Mouse (Mus musculus) kidney, embryonic 16.5 days (tissue): ENCODE results near the gene Gm19345. TPM values are rescaled to one million over a fixed set of nuclear protein-coding genes. Genes with fewer than 3 reads are reported as not detected.

Experiments
- ATAC-seq: fragments of 200-750 bp; cut with Nextera tagmentation; 2 replicates; pipeline ENCODE4 v1.8.0; 2017; ENCODE audit warnings: moderate TSS enrichment; ENCODE audit not compliant: low FRiP score, low TSS enrichment
- H3K27ac ChIP-seq: fragments of 300-500 bp; sonication (generic); 2 replicates; pipeline ENCODE4 v1.5.1; 2014; ENCODE audit warnings: low read length
- H3K27me3 ChIP-seq: fragments of 300-500 bp; sonication (generic); 2 replicates; pipeline ENCODE4 v1.6.1; 2014; ENCODE audit warnings: low read length, control low read depth, mixed read lengths; ENCODE audit not compliant: insufficient read depth
- H3K36me3 ChIP-seq: fragments of 300-500 bp; sonication (generic); 2 replicates; pipeline ENCODE4 v1.6.1; 2014; ENCODE audit warnings: low read length, control low read depth, mixed read lengths; ENCODE audit not compliant: insufficient read depth
- H3K4me1 ChIP-seq: fragments of 300-500 bp; sonication (generic); 2 replicates; pipeline ENCODE4 v1.6.1; 2014; ENCODE audit warnings: low read length, control low read depth, mixed read lengths; ENCODE audit not compliant: insufficient read depth
- H3K4me2 ChIP-seq: fragments of 300-500 bp; sonication (generic); replicated peaks from 2 replicates; pipeline ENCODE4 v1.6.1; 2014; ENCODE audit warnings: low read depth, low read length
- H3K4me3 ChIP-seq: fragments of 300-500 bp; sonication (generic); 2 replicates; pipeline ENCODE4 v1.5.1; 2014; ENCODE audit warnings: mild to moderate bottlenecking, low read length
- H3K9ac ChIP-seq: fragments of 300-500 bp; sonication (generic); replicated peaks from 2 replicates; pipeline ENCODE4 v1.6.1; 2014; ENCODE audit warnings: low read length
- H3K9me3 ChIP-seq: fragments of 300-500 bp; sonication (generic); 2 replicates; pipeline ENCODE4 v1.6.1; 2016; ENCODE audit warnings: low read length, control low read depth
- WGBS: fragments of 180-500 bp; shearing (Covaris S2); extraction: QIAGEN DNeasy Blood & Tissue Kit; methylation state at CpG from one replicate; pipeline ENCODE4 v1.1.7; 2014; 5-methylcytosine and 5-hydroxymethylcytosine counted together
- polyA plus RNA-seq: library from polyadenylated mRNA; unstranded; fragments of >200 nt; fragmentation: Nextera tagmentation; extraction: Ambion mirVana; gene quantifications from 2 replicates; pipeline ENCODE4 v1.2.1, GENCODE M21; 2015

Gene Gm19345
- polyA plus RNA-seq, 1 experiment from 2014 or later: not detected

GRCm38 (mm10) chr7:19817382-19818105, 34.3 kb upstream of the Gm19345 start:
- Histone ChIP-seq H3K36me3 (no peaks in the 10 kb centered on the region), H3K9me3 (peaks cover 4% of the 10 kb centered on the region; the same call in 1 of the 2 replicates), H3K27ac (peak overlapping the region; percentile 49; the same call in 1 of the 2 replicates), H3K27me3 (peaks cover 11% of the 10 kb centered on the region), H3K9ac (peak overlapping the region; percentile 37), H3K4me2 (peak overlapping the region; percentile 65), H3K4me3 (peak overlapping the region; percentile 52), H3K4me1 (peaks cover 32% of the 10 kb centered on the region)
- peak; percentile 69 for ATAC-seq
- WGBS: 9% methylated on average over 15 of the region's 15 CpGs

DNA sequence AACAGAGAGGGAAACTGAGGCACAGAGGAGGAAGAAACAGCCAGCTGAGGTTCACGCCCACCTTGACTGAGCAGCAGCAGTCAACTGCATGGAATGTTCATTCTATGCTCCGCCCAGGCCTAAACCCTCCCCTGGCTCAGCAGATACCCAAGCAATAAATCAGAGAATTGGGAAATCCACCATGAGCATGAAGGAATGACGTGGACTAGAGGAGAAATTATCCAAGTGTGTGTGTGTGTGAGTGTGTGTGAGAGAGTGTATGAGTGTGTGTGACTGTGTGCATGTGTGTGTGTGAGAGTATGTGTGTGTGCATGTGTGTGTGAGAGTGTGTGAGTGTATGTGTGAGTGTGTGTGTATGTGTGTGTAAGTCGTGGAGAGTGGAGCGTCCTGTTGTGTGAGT, 33.4 kb upstream of the Gm19345 start:
- H3K9ac ChIP-seq: no peak overlapping the region
- H3K4me3 ChIP-seq: no peak overlapping the region
- peaks cover 4% of the 10 kb centered on the region; the same call in 1 of the 2 replicates for H3K9me3 ChIP-seq
- H3K36me3 ChIP-seq: no peaks in the 10 kb centered on the region
- no peak for ATAC-seq
- H3K4me1 ChIP-seq: peaks cover 41% of the 10 kb centered on the region
- H3K27ac ChIP-seq: no peak overlapping the region
- H3K4me2 ChIP-seq: no peak overlapping the region
- WGBS: 68% methylated on average over 5 of the region's 5 CpGs
- H3K27me3 ChIP-seq: peaks cover 10% of the 10 kb centered on the region

DNA sequence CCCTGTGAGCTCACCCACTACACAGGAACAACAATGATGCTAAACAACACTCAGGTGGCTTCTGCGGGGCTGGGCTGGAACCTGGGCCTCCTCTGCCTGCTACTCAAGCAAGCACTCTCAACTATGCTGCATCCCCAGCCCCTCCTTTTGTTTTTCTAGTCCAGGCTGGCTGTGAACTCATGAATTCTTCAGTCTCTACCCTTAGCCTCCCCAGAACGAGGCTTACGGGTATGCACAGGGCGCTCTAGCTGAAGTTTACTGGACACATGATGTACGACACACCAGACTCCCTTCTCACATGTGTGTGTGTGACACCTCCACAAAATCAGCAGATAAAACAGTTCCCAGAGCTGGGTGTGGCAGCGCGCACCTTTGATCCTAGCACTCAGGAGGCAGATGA, 32.9 kb upstream of the Gm19345 start:
- H3K27me3 ChIP-seq: peaks cover 10% of the 10 kb centered on the region
- no peak overlapping the region for H3K4me3 ChIP-seq
- no peak overlapping the region for H3K9ac ChIP-seq
- ATAC-seq: no peak
- no peaks in the 10 kb centered on the region for H3K36me3 ChIP-seq
- no peak overlapping the region for H3K27ac ChIP-seq
- H3K9me3 ChIP-seq: peaks cover 4% of the 10 kb centered on the region; the same call in 1 of the 2 replicates
- 80% methylated on average over 7 of the region's 7 CpGs for WGBS
- H3K4me2 ChIP-seq: no peak overlapping the region
- H3K4me1 ChIP-seq: peaks cover 45% of the 10 kb centered on the region

DNA sequence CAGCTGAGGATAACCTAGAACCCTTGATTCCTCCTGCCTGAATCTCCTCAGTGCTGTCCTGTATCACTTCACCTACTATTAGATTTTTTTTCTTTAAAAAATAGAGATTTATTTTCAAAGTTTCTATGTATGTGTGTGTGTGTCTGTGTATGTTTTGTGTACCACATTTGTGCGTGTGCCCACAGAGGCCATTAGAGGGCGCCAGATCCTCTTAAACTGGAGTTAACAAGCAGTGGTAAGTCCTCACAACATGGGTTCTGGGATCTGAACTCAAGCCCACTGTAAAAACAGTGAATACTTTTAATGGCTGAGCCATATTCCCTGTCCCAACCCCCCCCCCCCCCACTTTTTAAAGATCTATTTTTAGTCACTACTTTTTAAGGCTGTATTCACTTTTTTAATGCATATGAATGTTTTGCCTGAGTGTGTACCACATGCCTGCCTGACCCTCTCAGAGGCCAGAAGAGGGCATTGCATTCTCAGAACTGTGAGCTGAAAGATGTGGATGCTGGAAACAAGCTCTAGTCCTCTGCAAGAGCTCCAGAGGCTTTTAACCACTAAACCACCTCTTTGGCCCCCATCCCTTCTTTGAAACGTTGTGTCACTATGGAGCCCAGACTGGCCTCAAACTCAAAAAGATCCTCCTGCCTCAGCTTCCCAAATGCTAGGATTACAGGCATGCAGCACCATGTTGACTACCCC, 31.3 kb upstream of the Gm19345 start:
- peaks cover 4% of the 10 kb centered on the region; the same call in 1 of the 2 replicates for H3K9me3 ChIP-seq
- H3K27me3 ChIP-seq: peaks cover 10% of the 10 kb centered on the region
- no peak overlapping the region for H3K4me2 ChIP-seq
- no peak overlapping the region for H3K9ac ChIP-seq
- no peaks in the 10 kb centered on the region for H3K36me3 ChIP-seq
- no peak overlapping the region for H3K4me3 ChIP-seq
- H3K27ac ChIP-seq: no peak overlapping the region
- no peak for ATAC-seq
- H3K4me1 ChIP-seq: peaks cover 54% of the 10 kb centered on the region
- 66% methylated on average over 3 of the region's 3 CpGs for WGBS

DNA sequence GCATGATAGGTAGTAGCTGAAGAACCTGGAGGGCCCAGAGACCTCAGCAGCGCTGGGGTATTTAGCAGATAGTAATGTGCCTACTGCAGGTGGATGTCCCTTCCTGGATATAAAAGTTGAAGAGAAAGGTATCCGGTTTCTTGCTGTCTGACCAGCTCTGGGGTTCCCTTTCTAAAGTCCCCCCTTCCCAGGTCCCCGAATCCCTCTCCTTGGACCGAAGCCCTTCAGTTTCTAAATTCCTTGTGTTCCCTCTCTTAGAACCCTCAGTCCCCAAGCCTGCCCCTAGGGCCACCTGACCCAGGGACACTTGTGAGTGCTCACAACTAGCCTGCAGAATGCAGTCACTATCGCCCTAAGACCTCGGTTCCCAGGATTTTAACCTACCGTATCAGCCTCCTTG, 30.2 kb upstream of the Gm19345 start:
- no peak overlapping the region for H3K4me3 ChIP-seq
- no peak overlapping the region for H3K9ac ChIP-seq
- peaks cover 46% of the 10 kb centered on the region for H3K4me1 ChIP-seq
- H3K27me3 ChIP-seq: peaks cover 10% of the 10 kb centered on the region
- H3K36me3 ChIP-seq: no peaks in the 10 kb centered on the region
- WGBS: 61% methylated on average over 7 of the region's 7 CpGs
- no peak overlapping the region for H3K27ac ChIP-seq
- H3K4me2 ChIP-seq: no peak overlapping the region
- H3K9me3 ChIP-seq: peaks cover 4% of the 10 kb centered on the region; the same call in 1 of the 2 replicates
- ATAC-seq: no peak

- peak overlapping the region; percentile 66 for H3K9ac ChIP-seq
- H3K4me3 ChIP-seq: peak overlapping the region; percentile 41
- WGBS: 6% methylated on average over 20 of the region's 20 CpGs
These were observed 29.6 kb upstream of the Gm19345 start for GRCm38 (mm10) chr7:19822193-19822592.

GRCm38 (mm10) chr7:19822604-19823058, 29.2 kb upstream of the Gm19345 start, which contains the start of gene Bcl3:
Gene Bcl3 (minus strand): TSS chr7:19822770.
- peak within 1 kb of the TSS; percentile 41 for H3K4me3 ChIP-seq
- ATAC-seq: no peak
- H3K4me2 ChIP-seq: peak within 1 kb of the TSS; percentile 76
- WGBS: 1% methylated on average over 24 of the region's 42 CpGs
- peaks cover 40% of the 10 kb centered on the region for H3K4me1 ChIP-seq
- H3K27ac ChIP-seq: peak within 1 kb of the TSS; percentile 88
- H3K9me3 ChIP-seq: peaks cover 4% of the 10 kb centered on the region; the same call in 1 of the 2 replicates
- peaks cover 10% of the 10 kb centered on the region for H3K27me3 ChIP-seq
- H3K9ac ChIP-seq: peak within 1 kb of the TSS; percentile 66
- H3K36me3 ChIP-seq: no peaks in the 10 kb centered on the region

More at GRCm38 (mm10) chr7:19822193-19822592, 29.6 kb upstream of the Gm19345 start:
- Histone ChIP-seq H3K36me3 (no peaks in the 10 kb centered on the region), H3K9me3 (peaks cover 4% of the 10 kb centered on the region; the same call in 1 of the 2 replicates), H3K4me2 (peak overlapping the region; percentile 76), H3K27ac (no peak overlapping the region), H3K4me1 (peaks cover 45% of the 10 kb centered on the region), H3K27me3 (peaks cover 10% of the 10 kb centered on the region)
- no peak for ATAC-seq

DNA sequence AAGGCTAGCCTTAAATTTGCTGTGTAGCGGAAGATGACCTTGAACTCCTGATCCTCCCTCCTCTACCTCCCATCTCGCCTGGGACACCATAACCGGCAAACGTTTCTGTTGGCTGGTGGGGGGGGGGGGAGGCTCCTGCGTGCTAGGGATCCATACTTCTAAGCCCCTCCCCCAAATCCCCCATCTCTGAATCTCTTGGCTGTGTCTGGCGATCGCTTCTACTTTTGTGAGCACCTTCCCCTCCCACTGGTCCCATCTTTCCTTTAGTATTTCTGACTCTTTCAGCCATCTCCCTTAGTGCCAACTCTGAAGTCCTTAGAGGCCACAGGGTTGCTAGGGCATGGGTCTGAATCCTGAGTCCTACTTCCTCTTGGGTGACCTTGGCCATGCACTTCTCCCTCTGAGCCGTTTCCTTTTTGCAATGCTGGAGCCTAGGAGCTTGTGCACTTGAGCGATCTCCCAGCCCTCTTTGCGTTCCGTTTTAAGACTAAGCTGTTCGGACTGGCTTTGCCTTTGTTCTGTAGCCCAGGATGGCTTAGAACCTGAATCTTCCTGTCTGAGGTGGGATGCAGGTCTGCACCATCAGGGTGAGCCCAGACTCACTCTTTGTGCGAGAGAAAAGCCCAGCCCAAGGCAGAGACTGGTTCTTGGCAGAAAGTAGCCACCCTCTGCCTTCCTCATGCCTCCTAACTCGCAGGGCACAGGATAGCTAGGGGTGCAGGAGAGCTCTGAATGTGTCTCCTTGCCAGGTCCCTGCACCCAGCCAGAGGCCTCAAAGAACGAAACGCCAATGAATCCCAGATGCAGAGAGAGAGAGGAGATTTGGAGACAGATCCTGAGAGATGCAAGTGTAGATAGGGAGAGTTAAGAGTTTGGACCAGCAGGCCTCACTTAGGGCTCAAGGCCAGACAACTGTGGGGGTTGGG, 28.3 kb upstream of the Gm19345 start:
- 30% methylated on average over 16 of the region's 16 CpGs for WGBS
- Histone ChIP-seq H3K4me2 (peak overlapping the region; percentile 44), H3K27me3 (peaks cover 10% of the 10 kb centered on the region), H3K9ac (peak overlapping the region; percentile 44), H3K4me1 (peaks cover 34% of the 10 kb centered on the region), H3K9me3 (peaks cover 4% of the 10 kb centered on the region; the same call in 1 of the 2 replicates), H3K4me3 (no peak overlapping the region), H3K27ac (peak overlapping the region; percentile 88), H3K36me3 (no peaks in the 10 kb centered on the region)
- ATAC-seq: peak; percentile 40
